Mouse (Mus musculus): ENCODE results near the gene Hist3h2a. TPM values are rescaled to one million over a fixed set of nuclear protein-coding genes. Genes with fewer than 3 reads are reported as not detected.

Hist3h2a gene
- total RNA-seq, 2 experiments from 2014 or later, result 66.0 to 69.3 TPM

DNA sequence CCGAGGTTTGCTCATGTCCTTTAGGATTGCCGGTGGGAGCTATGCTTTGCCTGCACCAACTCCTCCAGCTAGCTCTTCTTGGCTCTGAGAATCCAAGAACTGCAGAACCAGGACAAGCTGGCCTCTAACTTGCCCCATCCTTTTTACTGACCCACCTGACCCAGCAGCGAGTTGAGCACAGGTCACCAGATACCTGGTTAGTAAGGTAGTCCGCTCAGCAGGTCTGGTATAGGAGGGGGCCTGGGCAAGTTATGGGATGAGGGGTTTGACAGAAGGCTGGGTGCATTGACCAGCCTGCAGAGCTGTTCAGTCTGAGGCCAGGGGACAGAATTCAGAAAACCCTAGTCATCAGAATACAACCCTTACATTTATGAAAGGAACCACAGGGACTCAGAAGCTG is 25.4 kb upstream of the Hist3h2a start:
- no peak for DNase-seq (ENCODE audit: low spot score in 2 of 2)
- no peak for TF ChIP-seq CTCF (conservative IDR thresholded peaks at IDR 0.05)
- Histone ChIP-seq H3K4me3 (no peak overlapping the region), H3K27ac (no peak overlapping the region)

- H3K4me3 ChIP-seq, result no peak overlapping the region
- no peak for TF ChIP-seq CTCF (conservative IDR thresholded peaks at IDR 0.05)
- no peak overlapping the region for H3K27ac ChIP-seq
- DNase-seq (ENCODE audit: low spot score in 2 of 2), result no peak
These were observed 24.8 kb upstream of the Hist3h2a start for GRCm38 (mm10) chr11:58929641-58930040.

- no peak for DNase-seq (ENCODE audit: low spot score in 2 of 2)
- 0 out of 2 replicates have a peak, but pooled peaks have one; percentile 15 for TF ChIP-seq CTCF (conservative IDR thresholded peaks at IDR 0.05)
- Histone ChIP-seq H3K4me3 (no peak overlapping the region), H3K27ac (no peak overlapping the region)
These were observed 24.2 kb upstream of the Hist3h2a start for GRCm38 (mm10) chr11:58930254-58930653.

DNA sequence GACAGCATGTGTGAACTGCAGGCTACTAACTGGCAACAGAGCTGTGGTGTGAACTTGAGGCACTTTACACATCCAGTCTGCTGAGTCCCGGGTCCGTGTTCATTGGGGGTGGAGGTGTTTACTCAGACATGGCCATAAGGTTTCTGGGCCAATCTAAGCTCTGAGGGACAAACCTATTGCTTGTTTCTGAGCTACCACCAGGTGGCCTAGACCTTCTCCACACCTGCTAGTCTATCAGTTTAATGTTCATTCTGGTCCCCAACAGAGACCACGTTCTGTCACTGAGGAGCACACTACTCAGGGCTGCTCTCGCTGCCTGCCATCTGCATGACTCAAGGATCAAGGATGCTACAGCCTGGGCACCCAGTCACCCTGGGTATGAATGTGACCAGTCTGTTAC is 22.9 kb upstream of the Hist3h2a start:
- no peak for DNase-seq (ENCODE audit: low spot score in 2 of 2)
- no peak overlapping the region for H3K27ac ChIP-seq
- no peak overlapping the region for H3K4me3 ChIP-seq
- TF ChIP-seq CTCF (conservative IDR thresholded peaks at IDR 0.05), result peak; percentile 46

DNA sequence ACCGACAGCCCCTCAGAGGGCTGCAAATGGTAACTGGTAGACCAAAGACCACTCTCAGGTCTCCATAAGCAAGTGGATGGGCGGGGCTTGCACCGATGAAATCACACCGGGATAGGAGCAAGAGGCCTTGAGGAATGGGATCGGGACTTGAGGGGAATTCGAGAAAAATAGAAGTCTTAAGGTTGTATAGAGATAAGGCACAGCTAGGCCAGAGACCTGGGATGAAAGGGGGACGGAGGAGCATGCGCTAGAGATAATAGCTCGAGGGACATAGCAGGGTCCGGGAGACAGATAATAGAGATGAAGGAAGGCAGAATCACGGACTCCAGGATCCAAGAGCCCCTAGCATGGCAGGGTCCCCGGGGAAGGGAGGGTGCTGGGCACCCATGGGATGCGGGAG is 16.6 kb upstream of the Hist3h2a start:
- TF ChIP-seq CTCF (conservative IDR thresholded peaks at IDR 0.05), result no peak
- H3K4me3 ChIP-seq, result peak overlapping the region; percentile 63
- DNase-seq (ENCODE audit: low spot score in 2 of 2), result no peak
- H3K27ac ChIP-seq, result peak overlapping the region; percentile 98

- Histone ChIP-seq H3K27ac (peak within 1 kb of the TSS; percentile 98), H3K4me3 (peak within 1 kb of the TSS; percentile 63)
- no peak for TF ChIP-seq CTCF (conservative IDR thresholded peaks at IDR 0.05)
- peak; percentile 91 to 92 for DNase-seq (ENCODE audit: low spot score in 2 of 2)
These were observed 16.0 kb upstream of the Hist3h2a start, which contains the start of gene Rnf187 for GRCm38 (mm10) chr11:58938322-58939087. Gene Rnf187, minus strand, starts transcription at chr11:58938916.

GRCm38 (mm10) chr11:58939088-58939439 is 15.4 kb upstream of the Hist3h2a start:
- TF ChIP-seq CTCF (conservative IDR thresholded peaks at IDR 0.05), result no peak
- H3K4me3 ChIP-seq, result peak overlapping the region; percentile 63
- DNase-seq (ENCODE audit: low spot score in 2 of 2), result no peak
- peak overlapping the region; percentile 98 for H3K27ac ChIP-seq

- DNase-seq (ENCODE audit: low spot score in 2 of 2), result no peak
- TF ChIP-seq CTCF (conservative IDR thresholded peaks at IDR 0.05), result no peak
- no peak overlapping the region for H3K27ac ChIP-seq
These were observed 10.3 kb upstream of the Hist3h2a start for GRCm38 (mm10) chr11:58944136-58944535.

GRCm38 (mm10) chr11:58947306-58947705 is 7.2 kb upstream of the Hist3h2a start:
- no peak for DNase-seq (ENCODE audit: low spot score in 2 of 2)
- Histone ChIP-seq H3K27ac (peak overlapping the region; percentile 95), H3K4me3 (peak overlapping the region; percentile 77; the same call in 1 of the 2 replicates)
- TF ChIP-seq CTCF (conservative IDR thresholded peaks at IDR 0.05), result no peak

More at GRCm38 (mm10) chr11:58944136-58944535, 10.3 kb upstream of the Hist3h2a start:
- no peak overlapping the region for H3K4me3 ChIP-seq

DNA sequence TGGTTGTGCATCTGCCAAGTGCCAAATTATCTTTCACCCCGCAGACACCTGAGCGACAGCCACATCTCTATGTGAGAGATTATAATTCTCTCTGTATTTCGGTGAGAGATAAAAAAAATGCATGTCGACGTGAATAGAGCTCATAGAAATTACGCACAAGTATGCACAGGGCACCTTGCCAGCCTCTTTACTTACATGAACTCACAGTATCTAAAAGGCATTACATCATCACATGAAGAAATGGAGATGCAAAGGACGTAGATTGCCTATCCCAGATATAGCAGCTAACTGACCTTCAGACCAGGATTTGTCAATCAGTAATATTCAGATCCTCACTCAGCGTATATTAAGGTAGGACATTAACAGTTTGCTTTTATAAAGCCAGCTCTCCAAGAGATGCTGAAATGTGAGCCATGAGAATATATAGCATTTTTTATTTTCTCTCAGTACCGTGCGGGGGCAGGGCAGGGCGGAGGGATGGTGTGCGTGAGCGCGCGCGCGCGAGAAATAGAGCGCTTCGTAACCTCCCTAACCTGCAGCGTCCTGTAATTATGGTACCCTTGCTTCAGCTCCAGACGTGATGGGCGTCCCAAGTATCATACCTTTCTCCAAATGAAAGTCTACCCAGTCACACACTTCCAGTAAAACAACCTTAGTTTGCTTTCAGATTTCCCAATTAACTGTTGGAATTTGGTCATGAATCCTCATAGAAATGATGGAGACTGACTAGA is 6.5 kb upstream of the Hist3h2a start:
- peak overlapping the region; percentile 95 for H3K27ac ChIP-seq
- TF ChIP-seq CTCF (conservative IDR thresholded peaks at IDR 0.05), result no peak
- peak in 1 of 2 experiments; percentile 28 for DNase-seq (ENCODE audit: low spot score in 2 of 2)
- H3K4me3 ChIP-seq, result peak overlapping the region; percentile 77

- Histone ChIP-seq H3K4me3 (peak within 1 kb of the TSS; percentile 77), H3K27ac (peak within 1 kb of the TSS; percentile 98)
- no peak for TF ChIP-seq CTCF (conservative IDR thresholded peaks at IDR 0.05)
- peak; percentile 74 to 92 for DNase-seq (ENCODE audit: low spot score in 2 of 2)
These were observed 5.7 kb upstream of the Hist3h2a start, which contains the start of gene Hist3h2ba for GRCm38 (mm10) chr11:58948542-58949479. Gene Hist3h2ba, plus strand, starts transcription at chr11:58948920.
